Mouse (Mus musculus): Measurements from ENCODE around the gene Olfr789. TPM values are rescaled to one million over a fixed set of nuclear protein-coding genes. Genes with fewer than 3 reads are reported as not detected.

Gene Olfr789
- not detected in 2 replicates for total RNA-seq (2017)

DNA sequence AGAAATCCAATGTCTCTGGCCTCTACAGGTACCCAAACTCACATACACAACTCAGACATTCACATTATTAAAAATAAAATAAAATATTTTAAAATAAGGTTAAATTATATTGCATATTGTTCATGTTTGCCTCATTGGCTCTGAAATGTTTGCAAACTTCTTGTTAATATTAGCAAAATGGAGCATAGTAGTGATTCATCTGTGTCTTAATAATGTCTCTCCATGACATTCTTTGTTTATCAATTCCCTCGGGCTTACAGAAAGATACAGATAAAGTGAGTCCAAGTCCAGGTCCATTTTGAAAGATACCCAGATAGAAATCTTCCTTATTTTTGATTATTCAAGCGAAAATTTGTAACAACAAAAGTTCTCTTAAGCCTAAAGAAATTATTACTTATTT is at the start of gene Olfr789:
Olfr789 (plus strand) TSS at position 301 of the 400 bp plus-strand sequence.
- ATAC-seq (ENCODE audit: extremely low read depth, insufficient number of reproducible peaks, low FRiP score, poor library complexity, severe bottlenecking) = no peak

DNA sequence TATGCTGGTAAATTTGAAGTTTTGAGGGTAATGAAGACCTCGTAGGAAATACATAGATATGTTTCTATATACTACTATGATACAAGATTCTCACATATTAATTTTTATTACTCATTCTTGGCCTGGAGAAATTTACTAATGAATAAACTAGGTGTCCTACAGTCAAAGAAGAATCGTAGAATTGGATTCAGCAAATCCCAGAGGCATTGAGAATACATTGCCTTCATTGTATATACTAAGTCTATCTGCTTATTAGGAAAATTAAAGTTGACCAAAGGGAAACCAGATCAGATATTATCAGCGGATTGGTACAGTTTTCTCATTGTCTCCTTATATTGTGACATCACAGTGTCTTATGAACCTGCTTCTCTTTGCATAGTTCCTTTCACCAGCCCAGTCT is 23.0 kb upstream of the Olfr789 start, which contains the start of gene Olfr787:
Olfr787 (plus strand) TSS at position 301 of the 400 bp plus-strand sequence.
- no peak for ATAC-seq (ENCODE audit: extremely low read depth, insufficient number of reproducible peaks, low FRiP score, poor library complexity, severe bottlenecking)

DNA sequence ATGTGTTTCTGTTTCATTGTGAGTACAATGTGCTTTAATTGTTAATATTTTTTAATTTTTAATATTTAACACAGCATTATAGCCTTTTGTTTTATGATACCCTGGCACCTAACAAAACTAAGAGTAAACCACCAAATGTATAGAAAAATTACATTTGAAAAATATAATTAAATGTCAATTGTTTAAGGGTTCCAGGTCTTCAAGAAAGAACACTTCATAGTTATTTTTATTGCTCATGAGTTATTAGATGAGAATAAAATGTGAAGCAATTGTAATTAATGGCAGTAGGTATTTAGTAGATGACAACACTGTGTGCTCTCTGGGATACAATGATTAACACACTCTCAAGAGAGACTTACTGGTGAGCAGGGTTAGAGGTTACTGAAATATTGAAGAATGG is 13.9 kb upstream of the Olfr789 start, which contains the start of gene Olfr788:
Olfr788 (plus strand) TSS at position 301 of the 400 bp plus-strand sequence.
- ATAC-seq (ENCODE audit: extremely low read depth, insufficient number of reproducible peaks, low FRiP score, poor library complexity, severe bottlenecking) = no peak

DNA sequence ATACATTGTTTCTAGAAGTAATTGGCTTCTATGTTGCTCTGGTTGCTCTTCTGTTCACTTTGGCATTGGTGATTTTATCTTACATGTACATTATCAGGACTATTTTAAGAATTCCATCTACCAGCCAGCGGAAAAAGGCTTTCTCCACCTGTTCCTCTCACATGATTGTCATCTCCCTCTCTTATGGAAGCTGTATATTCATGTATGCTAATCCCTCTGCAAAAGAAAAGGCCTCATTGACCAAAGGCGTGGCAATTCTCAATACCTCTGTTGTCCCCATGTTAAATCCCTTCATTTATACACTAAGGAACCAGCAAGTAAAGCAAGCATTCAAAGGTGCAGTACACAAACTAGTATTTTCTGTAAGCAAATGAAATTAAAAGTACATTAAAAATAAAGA is 11.3 kb upstream of the Olfr789 start:
- ATAC-seq (ENCODE audit: extremely low read depth, insufficient number of reproducible peaks, low FRiP score, poor library complexity, severe bottlenecking) = no peak

DNA sequence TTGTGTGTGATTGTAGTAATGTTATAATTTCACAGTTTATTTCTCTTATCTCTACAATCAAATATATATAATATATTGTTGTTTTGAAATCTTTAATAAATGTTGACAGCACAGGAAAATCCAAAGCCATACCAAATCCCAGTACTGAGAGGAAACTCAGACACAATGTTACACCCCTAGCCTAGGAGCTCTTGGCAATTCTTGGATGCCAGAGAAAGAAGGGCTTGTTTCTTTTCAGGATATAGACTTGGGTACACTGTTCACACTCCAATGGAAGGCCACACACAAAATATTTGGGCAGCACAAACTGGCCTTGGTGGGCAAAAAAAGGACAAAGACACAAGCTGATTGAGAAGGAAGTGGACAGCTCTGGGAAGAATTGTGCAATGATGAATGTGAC is 10.8 kb upstream of the Olfr789 start:
- no peak for ATAC-seq (ENCODE audit: extremely low read depth, insufficient number of reproducible peaks, low FRiP score, poor library complexity, severe bottlenecking)

DNA sequence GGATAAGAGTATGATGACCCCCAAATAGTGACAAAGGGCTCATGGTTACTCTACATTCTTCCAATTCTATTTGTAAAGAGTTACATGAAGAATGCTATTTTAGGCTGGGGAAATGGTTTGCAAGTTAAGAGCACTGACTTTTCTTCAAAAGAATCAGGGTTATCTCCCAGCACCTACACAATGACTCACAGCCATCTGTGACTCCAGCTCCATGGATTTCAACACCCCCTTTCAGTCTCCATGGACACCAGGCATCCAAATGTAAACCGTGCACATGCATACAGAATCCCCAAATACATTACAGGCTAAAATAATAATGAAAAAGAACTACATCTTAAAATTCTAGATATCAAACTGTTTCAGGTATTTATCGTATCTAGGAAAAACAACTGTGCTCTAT is 5.5 kb downstream of the Olfr789 start:
- no peak for ATAC-seq (ENCODE audit: extremely low read depth, insufficient number of reproducible peaks, low FRiP score, poor library complexity, severe bottlenecking)

DNA sequence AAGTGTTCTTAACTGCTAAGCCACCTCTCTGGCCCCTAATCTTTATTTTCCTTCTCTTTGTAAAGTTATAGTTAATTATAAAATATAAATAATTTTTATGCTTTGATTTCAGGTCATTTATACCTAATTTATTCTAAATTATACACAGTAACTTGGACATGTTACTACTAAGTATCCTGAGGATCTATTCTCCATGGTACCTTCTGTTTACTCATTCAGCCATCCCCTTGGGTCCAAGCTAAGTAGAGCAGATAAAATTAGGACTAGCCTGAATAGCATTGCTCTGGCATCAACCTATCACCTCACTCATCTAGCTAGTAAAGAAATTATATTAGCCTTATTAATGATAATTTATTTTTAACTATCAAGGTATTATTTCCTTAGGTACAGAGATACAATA is 13.6 kb downstream of the Olfr789 start, which contains the start of gene Olfr790:
Olfr790 (plus strand) TSS at position 301 of the 400 bp plus-strand sequence.
- no peak for ATAC-seq (ENCODE audit: extremely low read depth, insufficient number of reproducible peaks, low FRiP score, poor library complexity, severe bottlenecking)

DNA sequence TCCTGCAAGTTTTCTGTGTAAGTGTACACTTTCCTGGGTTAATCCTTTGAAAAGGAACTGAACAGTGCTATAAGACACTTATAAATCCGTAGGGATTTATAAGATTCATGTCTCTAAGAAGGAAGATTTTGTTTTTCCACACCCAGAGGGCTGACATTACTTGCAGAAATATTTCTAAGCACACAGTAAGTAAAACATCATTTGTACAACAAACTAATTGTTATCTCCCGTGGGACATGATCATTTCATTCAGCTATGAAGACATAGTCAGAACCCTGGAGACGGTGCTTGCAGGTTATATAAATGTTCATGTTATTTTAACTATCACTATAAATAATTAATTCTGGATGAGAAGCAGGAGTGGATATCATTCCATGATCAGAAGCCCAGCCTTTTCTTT is 36.9 kb downstream of the Olfr789 start, which contains the start of gene Olfr791:
Olfr791 (plus strand) TSS at position 301 of the 400 bp plus-strand sequence.
- no peak for ATAC-seq (ENCODE audit: extremely low read depth, insufficient number of reproducible peaks, low FRiP score, poor library complexity, severe bottlenecking)

DNA sequence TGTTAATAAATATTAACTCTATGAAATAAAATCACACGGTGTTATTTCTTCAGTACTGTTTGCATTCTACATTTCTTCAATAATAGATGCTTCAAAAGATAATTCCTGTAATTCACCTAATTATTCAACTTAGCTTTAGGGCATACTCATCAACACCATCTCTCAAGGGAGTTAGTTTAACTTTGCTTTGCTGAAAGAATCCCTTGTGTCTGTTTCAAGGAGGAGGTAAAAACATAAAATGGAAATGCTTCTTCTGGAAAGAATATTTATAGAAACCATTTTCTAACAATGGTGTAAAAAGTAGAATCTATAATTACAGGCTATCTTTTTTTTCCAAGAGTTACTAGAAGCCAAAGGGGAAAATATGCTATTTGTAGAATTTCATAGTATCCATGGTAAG is 54.3 kb downstream of the Olfr789 start, which contains the start of gene Olfr792:
Olfr792 (plus strand) TSS at position 301 of the 400 bp plus-strand sequence.
- no peak for ATAC-seq (ENCODE audit: extremely low read depth, insufficient number of reproducible peaks, low FRiP score, poor library complexity, severe bottlenecking)

Other genes starting within 250 kb of the Olfr789 start
- gene Olfr774, start 248.5 kb upstream of the Olfr789 start, total RNA-seq (2017) = 0.93 TPM in 1 of 2 replicates, not detected in the other
- not detected in 2 replicates for gene Olfr775, start 236.3 kb upstream of the Olfr789 start, total RNA-seq (2017)
- not detected in 2 replicates for gene Olfr776, start 225.6 kb upstream of the Olfr789 start, total RNA-seq (2017)
- not detected in 2 replicates for gene Olfr777, start 213.3 kb upstream of the Olfr789 start, total RNA-seq (2017)
- not detected in 2 replicates for gene Olfr780, start 166.6 kb upstream of the Olfr789 start, total RNA-seq (2017)
- not detected in 2 replicates for gene Olfr781, start 155.9 kb upstream of the Olfr789 start, total RNA-seq (2017)
- gene Olfr782, start 135.9 kb upstream of the Olfr789 start, total RNA-seq (2017) = not detected in 2 replicates
- not detected in 2 replicates for gene Olfr784, start 100.7 kb upstream of the Olfr789 start, total RNA-seq (2017)
- gene Olfr785, start 79.3 kb upstream of the Olfr789 start, total RNA-seq (2017) = not detected in 2 replicates
- not detected in 2 replicates for gene Olfr786, start 57.4 kb upstream of the Olfr789 start, total RNA-seq (2017)
- not detected in 2 replicates for gene Olfr787, start 22.9 kb upstream of the Olfr789 start, total RNA-seq (2017)
- gene Olfr788, start 13.8 kb upstream of the Olfr789 start, total RNA-seq (2017) = not detected in 2 replicates
- not detected in 2 replicates for gene Olfr790, start 13.7 kb downstream of the Olfr789 start, total RNA-seq (2017)
- not detected in 2 replicates for gene Olfr791, start 37.0 kb downstream of the Olfr789 start, total RNA-seq (2017)
- not detected in 2 replicates for gene Olfr792, start 54.4 kb downstream of the Olfr789 start, total RNA-seq (2017)
- gene Olfr794, start 82.9 kb downstream of the Olfr789 start, total RNA-seq (2017) = 0.25 TPM in 1 of 2 replicates, not detected in the other
- not detected in 2 replicates for gene Olfr796, start 127.8 kb downstream of the Olfr789 start, total RNA-seq (2017)
- gene Olfr798, start 143.2 kb downstream of the Olfr789 start, total RNA-seq (2017) = not detected in 2 replicates
- gene Olfr799, start 152.7 kb downstream of the Olfr789 start, total RNA-seq (2017) = 0.81 TPM in 1 of 2 replicates, not detected in the other
- not detected in 2 replicates for gene Olfr800, start 172.9 kb downstream of the Olfr789 start, total RNA-seq (2017)
- 0.12 TPM in 1 of 2 replicates, not detected in the other for gene Olfr801, start 189.1 kb downstream of the Olfr789 start, total RNA-seq (2017)
- not detected in 2 replicates for gene Olfr802, start 203.4 kb downstream of the Olfr789 start, total RNA-seq (2017)
- gene Olfr803, start 209.5 kb downstream of the Olfr789 start, total RNA-seq (2017) = 0.35 TPM in 1 of 2 replicates, not detected in the other
- 0.12 TPM in 1 of 2 replicates, not detected in the other for gene Olfr804, start 218.5 kb downstream of the Olfr789 start, total RNA-seq (2017)
- not detected in 2 replicates for gene Olfr805, start 244.6 kb downstream of the Olfr789 start, total RNA-seq (2017)